Mouse (Mus musculus) layer of hippocampus, adult 9-10 months (tissue): ENCODE results near the gene Lrrc8b.
A peak's percentile ranks its signal among the peaks of the same experiment; 100 is the strongest.

ENCODE experiments used
- DNase-seq: peaks from one replicate; pipeline ENCODE4 v3.0.0; 2022; ENCODE audit warnings: low spot score

Gene Lrrc8b

GRCm38 (mm10) chr5:105415198-105415791, at the start of gene Lrrc8b:
Gene Lrrc8b, plus strand, starts transcription at chr5:105415775.
- peak; percentile 59 for DNase-seq

GRCm38 (mm10) chr5:105381482-105381881, 34.1 kb upstream of the Lrrc8b start:
- DNase-seq: no peak

- DNase-seq: no peak
Measured at GRCm38 (mm10) chr5:105390346-105390745, 25.2 kb upstream of the Lrrc8b start.

GRCm38 (mm10) chr5:105393731-105394130, 21.8 kb upstream of the Lrrc8b start:
- no peak for DNase-seq

- DNase-seq: no peak
Measured at GRCm38 (mm10) chr5:105395188-105395587, 20.4 kb upstream of the Lrrc8b start.

- DNase-seq: no peak
Measured at GRCm38 (mm10) chr5:105398966-105399365, 16.6 kb upstream of the Lrrc8b start.

- peak; percentile 95 for DNase-seq
Measured at GRCm38 (mm10) chr5:105399631-105400423, 15.7 kb upstream of the Lrrc8b start.

GRCm38 (mm10) chr5:105400424-105401375, 14.9 kb upstream of the Lrrc8b start:
- no peak for DNase-seq

- no peak for DNase-seq
Measured at GRCm38 (mm10) chr5:105401536-105401935, 14.0 kb upstream of the Lrrc8b start.

- DNase-seq: peak; percentile 88
Measured at GRCm38 (mm10) chr5:105404961-105405360, 10.6 kb upstream of the Lrrc8b start.

GRCm38 (mm10) chr5:105407661-105408060, 7.9 kb upstream of the Lrrc8b start:
- no peak for DNase-seq

- no peak for DNase-seq
Measured at GRCm38 (mm10) chr5:105409092-105409491, 6.5 kb upstream of the Lrrc8b start.

- no peak for DNase-seq
Measured at GRCm38 (mm10) chr5:105410521-105411293, 4.9 kb upstream of the Lrrc8b start.

- no peak for DNase-seq
Measured at GRCm38 (mm10) chr5:105411294-105411570, 4.3 kb upstream of the Lrrc8b start.

GRCm38 (mm10) chr5:105411768-105412167, 3.8 kb upstream of the Lrrc8b start:
- no peak for DNase-seq

- DNase-seq: no peak
Measured at GRCm38 (mm10) chr5:105412634-105413033, 2.9 kb upstream of the Lrrc8b start.

GRCm38 (mm10) chr5:105414341-105415120, 1.0 kb upstream of the Lrrc8b start:
- no peak for DNase-seq

GRCm38 (mm10) chr5:105415951-105416675, 538 bp downstream of the Lrrc8b start:
- DNase-seq: no peak

- DNase-seq: no peak
Measured at GRCm38 (mm10) chr5:105417217-105417616, 1.6 kb downstream of the Lrrc8b start.

- DNase-seq: no peak
Measured at GRCm38 (mm10) chr5:105418364-105418763, 2.8 kb downstream of the Lrrc8b start.
